Mouse (Mus musculus) lung, embryonic 14.5 days (tissue): Measurements from ENCODE around the gene Ccdc36. TPM values are rescaled to one million over a fixed set of nuclear protein-coding genes. Genes with fewer than 3 reads are reported as not detected.

Experiments used
- ATAC-seq: fragments of 200-750 bp; cut with Nextera tagmentation; 2 replicates; pipeline ENCODE4 v1.8.0; 2017; ENCODE audit warnings: mild to moderate bottlenecking, moderate TSS enrichment, moderate library complexity; ENCODE audit not compliant: insufficient read depth
- DNase-seq: peaks from one replicate; pipeline ENCODE4 v3.0.0-alpha.2; 2015
- H3K27ac ChIP-seq: fragments of 300-500 bp; sonication (generic); 2 replicates; pipeline ENCODE4 v1.5.1; 2014; ENCODE audit warnings: low read depth, mild to moderate bottlenecking, moderate library complexity
- H3K27me3 ChIP-seq: fragments of 300-500 bp; sonication (generic); 2 replicates; pipeline ENCODE4 v1.6.1; 2014; ENCODE audit warnings: low read length, control low read depth; ENCODE audit not compliant: insufficient read depth
- H3K36me3 ChIP-seq: fragments of 300-500 bp; sonication (generic); 2 replicates; pipeline ENCODE4 v1.6.1; 2014; ENCODE audit warnings: control low read depth; ENCODE audit not compliant: insufficient read depth
- H3K4me1 ChIP-seq: fragments of 300-500 bp; sonication (generic); 2 replicates; pipeline ENCODE4 v1.6.1; 2014; ENCODE audit warnings: antibody characterized with exemption, control low read depth; ENCODE audit not compliant: insufficient read depth
- H3K4me2 ChIP-seq: fragments of 300-500 bp; sonication (generic); 2 replicates; pipeline ENCODE4 v1.6.1; 2014; ENCODE audit warnings: mild to moderate bottlenecking
- H3K4me3 ChIP-seq: fragments of 300-500 bp; sonication (generic); 2 replicates; pipeline ENCODE4 v1.5.1; 2014; ENCODE audit warnings: low read depth, low read length
- H3K9ac ChIP-seq: fragments of 300-500 bp; sonication (generic); 2 replicates; pipeline ENCODE4 v1.6.1; 2014
- H3K9me3 ChIP-seq: fragments of 300-500 bp; sonication (generic); 2 replicates; pipeline ENCODE4 v1.6.1; 2016; ENCODE audit warnings: low read depth, low read length, control low read depth
- CTCF ChIP-seq: IDR thresholded peaks from 2 replicates; pipeline ENCODE4 v1.5.1; 2016; ENCODE audit warnings: antibody characterized with exemption, low read depth
- WGBS: fragments of 180-500 bp; shearing (Covaris S2); extraction: QIAGEN DNeasy Blood & Tissue Kit; methylation state at CpG from one replicate; pipeline ENCODE4 v1.1.7; 2014; 5-methylcytosine and 5-hydroxymethylcytosine counted together
- polyA plus RNA-seq: library from polyadenylated mRNA; unstranded; fragments of >200 nt; fragmentation: Nextera tagmentation; extraction: Ambion mirVana; gene quantifications from 2 replicates; pipeline ENCODE4 v1.2.1, GENCODE M21; 2014

Ccdc36 gene
- polyA plus RNA-seq, 1 experiment from 2014 or later, result 3.0 TPM

DNA sequence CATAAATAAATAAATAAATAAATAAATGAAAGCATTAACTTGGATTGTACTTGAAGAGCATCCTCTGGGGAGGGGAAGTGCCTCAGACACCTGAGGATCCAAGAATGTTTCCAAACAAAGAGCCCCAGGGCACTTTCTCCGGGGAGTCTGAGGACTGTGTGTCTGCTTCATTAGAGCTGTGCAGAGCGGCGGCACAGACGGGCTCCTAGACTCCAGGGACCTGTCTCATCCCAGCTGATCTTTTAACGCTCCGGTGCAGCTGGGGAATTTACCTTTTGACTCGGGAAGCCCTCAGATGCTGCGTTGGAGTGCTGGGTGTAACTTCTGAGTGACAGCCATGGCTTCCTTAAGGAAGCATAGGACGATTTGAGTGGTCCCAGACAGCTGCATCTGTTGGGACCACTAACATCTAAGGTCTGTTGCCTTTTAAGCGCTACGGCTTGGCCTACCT is 32.9 kb upstream of the Ccdc36 start, which contains the start of gene Klhdc8b:
TSS of gene Klhdc8b (minus strand) at position 401 of the 451 bp plus-strand sequence.
- Histone ChIP-seq H3K9ac (peak within 1 kb of the TSS; percentile 93), H3K27ac (peak within 1 kb of the TSS; percentile 97), H3K36me3 (peaks cover 38% of the 10 kb centered on the region), H3K4me1 (peaks cover 5% of the 10 kb centered on the region; the same call in 1 of the 2 replicates), H3K4me2 (peak within 1 kb of the TSS; percentile 85), H3K9me3 (no peaks in the 10 kb centered on the region), H3K27me3 (no peaks in the 10 kb centered on the region), H3K4me3 (peak within 1 kb of the TSS; percentile 87)
- ATAC-seq, result peak; percentile 32
- DNase-seq, result no peak
- no peak for TF ChIP-seq CTCF
- 22% methylated on average over 11 of the region's 11 CpGs for WGBS

- Histone ChIP-seq H3K36me3 (peaks cover 32% of the 10 kb centered on the region), H3K4me2 (peak within 1 kb of the TSS; percentile 85), H3K27ac (peak within 1 kb of the TSS; percentile 97), H3K27me3 (no peaks in the 10 kb centered on the region), H3K9ac (peak within 1 kb of the TSS; percentile 93), H3K4me3 (peak within 1 kb of the TSS; percentile 87), H3K4me1 (peaks cover 5% of the 10 kb centered on the region; the same call in 1 of the 2 replicates), H3K9me3 (no peaks in the 10 kb centered on the region)
- DNase-seq (peak; percentile 92), ATAC-seq (peak; percentile 83)
- no peak for TF ChIP-seq CTCF
- under 1% methylated on average over 52 of the region's 52 CpGs for WGBS
Observed at GRCm38 (mm10) chr9:108460319-108461178, 32.3 kb upstream of the Ccdc36 start, which contains the start of gene Ccdc71. Ccdc71 (plus strand) TSS chr9:108460527.

GRCm38 (mm10) chr9:108459939-108460318 is 31.6 kb upstream of the Ccdc36 start:
- Histone ChIP-seq H3K36me3 (peaks cover 25% of the 10 kb centered on the region), H3K27ac (peak overlapping the region; percentile 97), H3K4me2 (peak overlapping the region; percentile 85), H3K9me3 (no peaks in the 10 kb centered on the region), H3K27me3 (no peaks in the 10 kb centered on the region), H3K4me3 (peak overlapping the region; percentile 87), H3K9ac (peak overlapping the region; percentile 15), H3K4me1 (peaks cover 5% of the 10 kb centered on the region; the same call in 1 of the 2 replicates)
- ATAC-seq (no peak), DNase-seq (no peak)
- TF ChIP-seq CTCF, result no peak
- 83% methylated on average over 1 of the region's 1 CpGs for WGBS

GRCm38 (mm10) chr9:108456953-108457352 is 28.7 kb upstream of the Ccdc36 start:
- no peaks in the 10 kb centered on the region for H3K9me3 ChIP-seq
- ATAC-seq (no peak), DNase-seq (no peak)
- H3K27ac ChIP-seq, result no peak overlapping the region
- peaks cover 5% of the 10 kb centered on the region; the same call in 1 of the 2 replicates for H3K4me1 ChIP-seq
- no peak for TF ChIP-seq CTCF
- H3K27me3 ChIP-seq, result no peaks in the 10 kb centered on the region
- 83% methylated on average over 10 of the region's 10 CpGs for WGBS
- H3K4me2 ChIP-seq, result no peak overlapping the region
- no peak overlapping the region for H3K9ac ChIP-seq
- H3K4me3 ChIP-seq, result no peak overlapping the region
- H3K36me3 ChIP-seq, result no peaks in the 10 kb centered on the region

- Histone ChIP-seq H3K27me3 (no peaks in the 10 kb centered on the region), H3K9me3 (no peaks in the 10 kb centered on the region), H3K4me1 (peaks cover 13% of the 10 kb centered on the region), H3K4me2 (no peak overlapping the region), H3K9ac (no peak overlapping the region), H3K27ac (no peak overlapping the region), H3K36me3 (no peaks in the 10 kb centered on the region), H3K4me3 (no peak overlapping the region)
- DNase-seq, result no peak
- no peak for ATAC-seq
- no peak for TF ChIP-seq CTCF
- 56% methylated on average over 12 of the region's 12 CpGs for WGBS
Observed at GRCm38 (mm10) chr9:108455747-108456571, 27.7 kb upstream of the Ccdc36 start.

- WGBS, result 87% methylated on average over 6 of the region's 6 CpGs
Observed at GRCm38 (mm10) chr9:108454429-108454828, 26.1 kb upstream of the Ccdc36 start.

More at GRCm38 (mm10) chr9:108454429-108454828, 26.1 kb upstream of the Ccdc36 start:
- H3K4me2 ChIP-seq, result no peak overlapping the region
- no peak overlapping the region for H3K4me3 ChIP-seq
- no peaks in the 10 kb centered on the region for H3K36me3 ChIP-seq
- no peak overlapping the region for H3K9ac ChIP-seq
- DNase-seq (no peak), ATAC-seq (no peak)
- H3K27ac ChIP-seq, result no peak overlapping the region
- H3K9me3 ChIP-seq, result no peaks in the 10 kb centered on the region
- no peak for TF ChIP-seq CTCF
- peaks cover 22% of the 10 kb centered on the region for H3K4me1 ChIP-seq
- no peaks in the 10 kb centered on the region for H3K27me3 ChIP-seq
